Mouse (Mus musculus) stomach, embryonic 16.5 days (tissue): ENCODE measurements around the gene Gm45799. TPM values are rescaled to one million over a fixed set of nuclear protein-coding genes. Genes with fewer than 3 reads are reported as not detected.

ENCODE experiments used
- ATAC-seq: fragments of 200-750 bp; cut with Nextera tagmentation; 2 replicates; pipeline ENCODE4 v1.8.0; 2017; ENCODE audit warnings: moderate number of reproducible peaks, moderate TSS enrichment; ENCODE audit not compliant: insufficient read depth, low FRiP score
- H3K27ac ChIP-seq: fragments of 300-500 bp; sonication (generic); 2 replicates; pipeline ENCODE4 v1.5.1; 2014; ENCODE audit warnings: low read length
- H3K27me3 ChIP-seq: fragments of 300-500 bp; sonication (generic); 2 replicates; pipeline ENCODE4 v1.6.1; 2014; ENCODE audit warnings: low read length, control low read depth, mixed read lengths; ENCODE audit not compliant: control insufficient read depth, insufficient read depth
- H3K36me3 ChIP-seq: fragments of 300-500 bp; sonication (generic); 2 replicates; pipeline ENCODE4 v1.6.1; 2014; ENCODE audit warnings: low read length; ENCODE audit not compliant: control insufficient read depth, insufficient read depth
- H3K4me1 ChIP-seq: fragments of 300-500 bp; sonication (generic); 2 replicates; pipeline ENCODE4 v1.6.1; 2014; ENCODE audit warnings: low read length, control low read depth, mixed read lengths; ENCODE audit not compliant: control insufficient read depth, insufficient read depth
- H3K4me2 ChIP-seq: fragments of 300-500 bp; sonication (generic); 2 replicates; pipeline ENCODE4 v1.6.1; 2014; ENCODE audit warnings: low read depth, low read length, mixed read lengths
- H3K4me3 ChIP-seq: fragments of 300-500 bp; sonication (generic); replicated peaks from 2 replicates; pipeline ENCODE4 v1.5.1; 2014; ENCODE audit warnings: mild to moderate bottlenecking, low read length
- H3K9ac ChIP-seq: fragments of 300-500 bp; sonication (generic); 2 replicates; pipeline ENCODE4 v1.6.1; 2014; ENCODE audit warnings: low read length
- H3K9me3 ChIP-seq: fragments of 300-500 bp; sonication (generic); replicated peaks from 2 replicates; pipeline ENCODE4 v1.6.1; 2016; ENCODE audit warnings: low read length, control low read depth; ENCODE audit not compliant: control insufficient read depth
- WGBS: fragments of 180-500 bp; shearing (Covaris S2); extraction: QIAGEN DNeasy Blood & Tissue Kit; methylation state at CpG from one replicate; pipeline ENCODE4 v1.1.7; 2014; 5-methylcytosine and 5-hydroxymethylcytosine counted together
- polyA plus RNA-seq: library from polyadenylated mRNA; unstranded; fragments of >200 nt; fragmentation: Nextera tagmentation; extraction: Ambion mirVana; gene quantifications from 2 replicates; pipeline ENCODE4 v1.2.1, GENCODE M21; 2015

Gene Gm45799
- polyA plus RNA-seq, 1 experiment from 2014 or later: 21.1 TPM

GRCm38 (mm10) chr7:105703816-105704215, 63.5 kb downstream of the Gm45799 start:
- Histone ChIP-seq H3K4me1 (no peaks in the 10 kb centered on the region), H3K27ac (no peak overlapping the region), H3K36me3 (no peaks in the 10 kb centered on the region), H3K9me3 (no peaks in the 10 kb centered on the region), H3K9ac (no peak overlapping the region), H3K4me2 (no peak overlapping the region), H3K27me3 (no peaks in the 10 kb centered on the region), H3K4me3 (no peak overlapping the region)
- WGBS: 86% methylated on average over 4 of the region's 4 CpGs
- no peak for ATAC-seq

GRCm38 (mm10) chr7:105708733-105709132, 68.4 kb downstream of the Gm45799 start:
- no peak for ATAC-seq
- Histone ChIP-seq H3K27me3 (no peaks in the 10 kb centered on the region), H3K9ac (no peak overlapping the region), H3K36me3 (no peaks in the 10 kb centered on the region), H3K4me3 (no peak overlapping the region), H3K4me2 (no peak overlapping the region), H3K4me1 (no peaks in the 10 kb centered on the region), H3K9me3 (no peaks in the 10 kb centered on the region), H3K27ac (no peak overlapping the region)
- WGBS: 90% methylated on average over 5 of the region's 5 CpGs

- Histone ChIP-seq H3K9ac (no peak overlapping the region), H3K9me3 (no peaks in the 10 kb centered on the region), H3K27ac (no peak overlapping the region), H3K4me3 (no peak overlapping the region), H3K27me3 (no peaks in the 10 kb centered on the region), H3K4me1 (no peaks in the 10 kb centered on the region), H3K36me3 (no peaks in the 10 kb centered on the region), H3K4me2 (no peak overlapping the region)
- no peak for ATAC-seq
- WGBS: 61% methylated on average over 3 of the region's 3 CpGs
These were observed 75.0 kb downstream of the Gm45799 start for GRCm38 (mm10) chr7:105715366-105715765.

GRCm38 (mm10) chr7:105721916-105722315, 81.6 kb downstream of the Gm45799 start:
- no peaks in the 10 kb centered on the region for H3K27me3 ChIP-seq
- H3K9ac ChIP-seq: no peak overlapping the region
- H3K9me3 ChIP-seq: no peaks in the 10 kb centered on the region
- 73% methylated on average over 2 of the region's 2 CpGs for WGBS
- no peaks in the 10 kb centered on the region for H3K4me1 ChIP-seq
- no peaks in the 10 kb centered on the region for H3K36me3 ChIP-seq
- H3K27ac ChIP-seq: no peak overlapping the region
- H3K4me2 ChIP-seq: no peak overlapping the region
- no peak overlapping the region for H3K4me3 ChIP-seq
- no peak for ATAC-seq

GRCm38 (mm10) chr7:105726144-105726979, 86.0 kb downstream of the Gm45799 start:
- H3K9me3 ChIP-seq: no peaks in the 10 kb centered on the region
- peak; percentile 71; the same call in 1 of the 2 replicates for ATAC-seq
- 0 out of 2 replicates have a peak, but pooled peaks cover under 1% of the 10 kb centered on the region for H3K36me3 ChIP-seq
- 86% methylated on average over 4 of the region's 4 CpGs for WGBS
- H3K4me3 ChIP-seq: no peak overlapping the region
- no peaks in the 10 kb centered on the region for H3K27me3 ChIP-seq
- H3K27ac ChIP-seq: no peak overlapping the region
- H3K4me2 ChIP-seq: no peak overlapping the region
- H3K9ac ChIP-seq: no peak overlapping the region; the same call in 1 of the 2 replicates
- no peaks in the 10 kb centered on the region for H3K4me1 ChIP-seq

- no peak overlapping the region for H3K4me2 ChIP-seq
- no peak overlapping the region for H3K4me3 ChIP-seq
- no peak for ATAC-seq
- H3K27me3 ChIP-seq: no peaks in the 10 kb centered on the region
- H3K9ac ChIP-seq: no peak overlapping the region; the same call in 1 of the 2 replicates
- no peaks in the 10 kb centered on the region for H3K4me1 ChIP-seq
- WGBS: 95% methylated on average over 4 of the region's 4 CpGs
- no peak overlapping the region for H3K27ac ChIP-seq
- H3K36me3 ChIP-seq: 0 out of 2 replicates have a peak, but pooled peaks cover 4% of the 10 kb centered on the region
- no peaks in the 10 kb centered on the region for H3K9me3 ChIP-seq
These were observed 86.6 kb downstream of the Gm45799 start for GRCm38 (mm10) chr7:105726980-105727325.

GRCm38 (mm10) chr7:105728701-105729428, 88.5 kb downstream of the Gm45799 start:
- Histone ChIP-seq H3K4me1 (no peaks in the 10 kb centered on the region), H3K4me3 (no peak overlapping the region), H3K4me2 (no peak overlapping the region), H3K36me3 (peaks cover 18% of the 10 kb centered on the region), H3K27me3 (no peaks in the 10 kb centered on the region), H3K9ac (no peak overlapping the region), H3K9me3 (no peaks in the 10 kb centered on the region), H3K27ac (no peak overlapping the region)
- no peak for ATAC-seq
- 81% methylated on average over 6 of the region's 6 CpGs for WGBS

GRCm38 (mm10) chr7:105733836-105734235, 93.5 kb downstream of the Gm45799 start:
- Histone ChIP-seq H3K27me3 (no peaks in the 10 kb centered on the region), H3K4me2 (no peak overlapping the region), H3K36me3 (peaks cover 24% of the 10 kb centered on the region), H3K4me1 (peaks cover 14% of the 10 kb centered on the region), H3K4me3 (no peak overlapping the region), H3K27ac (no peak overlapping the region), H3K9ac (no peak overlapping the region), H3K9me3 (no peaks in the 10 kb centered on the region)
- WGBS: 93% methylated on average over 11 of the region's 11 CpGs
- ATAC-seq: no peak
